In the genomic region with DNA sequence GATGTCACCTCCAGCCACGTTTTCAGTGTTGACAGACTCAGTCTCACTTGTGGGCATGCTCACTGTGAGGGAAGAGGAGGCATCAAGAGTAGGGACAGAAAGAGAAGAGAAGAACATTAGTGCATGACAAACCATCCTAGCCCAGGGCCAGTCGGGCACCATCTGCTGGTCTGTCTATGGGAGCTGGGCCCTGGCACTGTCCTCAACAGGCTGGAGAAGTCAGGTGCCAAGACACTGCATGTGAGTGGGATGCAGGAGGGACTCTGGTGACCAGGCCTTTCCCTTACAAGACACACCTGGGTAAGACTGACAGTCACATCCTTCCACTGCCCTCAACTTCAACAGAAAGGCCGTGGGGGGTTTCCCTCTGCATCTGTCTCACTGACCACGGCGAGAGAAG, we compare ENCODE assay signal across 18 mouse cellular contexts.
"Had no signal": no experiment of that assay in that cellular context is flagged by ENCODE, and none has a peak within 500 bp of the region (broad histone marks: within the 10 kb centered on the region; RNA-seq: fewer than 3 reads in every experiment).

No protein-coding gene starts in this region.

- H3K4me1 ChIP-seq: limb, embryonic 12.5 days; liver, embryonic 13.5 days; midbrain, embryonic 10.5 days; neural tube, embryonic 15.5 days; stomach, embryonic 15.5 days had no signal

- H3K4me3 ChIP-seq: left cerebral cortex, adult 2 months; limb, embryonic 12.5 days; liver, embryonic 13.5 days; midbrain, embryonic 10.5 days; myocyte; neural tube, embryonic 15.5 days; stomach, embryonic 15.5 days had no signal

- H3K9ac ChIP-seq: limb, embryonic 12.5 days; liver, embryonic 13.5 days; neural tube, embryonic 15.5 days; stomach, embryonic 15.5 days had no signal

- DNase-seq: kidney, postnatal 10 days; kidney, postnatal 4 days; liver; liver, embryonic 13.5 days; lung, adult 18-20 months; lung, postnatal 4 days; midbrain, embryonic 14.5 days; right cerebral cortex, postnatal 4 days; spleen, adult 18-20 months; thymus, adult 2 months; thymus, postnatal 25 days had no signal

- H3K27me3 ChIP-seq: limb, embryonic 12.5 days; neural tube, embryonic 15.5 days; stomach, embryonic 15.5 days had no signal

- ATAC-seq: lung, postnatal 0 days had no signal

- H3K36me3 ChIP-seq: liver, embryonic 13.5 days; midbrain, embryonic 10.5 days; stomach, embryonic 15.5 days had no signal

- H3K9me3 ChIP-seq: limb, embryonic 12.5 days; liver, embryonic 13.5 days; midbrain, embryonic 10.5 days; neural tube, embryonic 15.5 days; stomach, embryonic 15.5 days had no signal

- H3K4me2 ChIP-seq: limb, embryonic 12.5 days; liver, embryonic 13.5 days; neural tube, embryonic 15.5 days; stomach, embryonic 15.5 days had no signal

- H3K27ac ChIP-seq: left cerebral cortex, adult 2 months; limb, embryonic 12.5 days; liver, embryonic 13.5 days; midbrain, embryonic 10.5 days; neural tube, embryonic 15.5 days; stomach, embryonic 15.5 days had no signal
